Mouse (Mus musculus) kidney, adult 2 months (tissue): ENCODE data around the gene Btg1-ps1. TPM values are rescaled to one million over a fixed set of nuclear protein-coding genes. Genes with fewer than 3 reads are reported as not detected.
A peak's percentile ranks its signal among the peaks of the same experiment; 100 is the strongest.
"Not testable (repeated sequence)": the region's sequence is repeated elsewhere in the genome, so short reads cannot be mapped to it uniquely, and the experiment has no call there.

Experiments
- DNase-seq: peaks from one replicate; pipeline ENCODE4 v3.0.0; 2021
- H3K27ac ChIP-seq: fragments of 200-500 bp; 2 replicates; pipeline ENCODE4 v1.5.1; 2012; ENCODE audit warnings: low read depth, low read length, control low read depth, inconsistent platforms; ENCODE audit not compliant: insufficient read depth
- H3K27me3 ChIP-seq: fragments of 200-500 bp; replicated peaks from 2 replicates; pipeline ENCODE4 v1.6.1; 2012; ENCODE audit warnings: mild to moderate bottlenecking, moderate library complexity, low read length, inconsistent platforms; ENCODE audit not compliant: control insufficient read depth, insufficient read depth
- H3K36me3 ChIP-seq: fragments of 200-500 bp; 2 replicates; pipeline ENCODE4 v1.6.1; 2012; ENCODE audit warnings: mild to moderate bottlenecking, moderate library complexity, low read length, inconsistent platforms; ENCODE audit not compliant: control insufficient read depth, insufficient read depth
- H3K4me1 ChIP-seq: fragments of 200-500 bp; 2 replicates; pipeline ENCODE4 v1.6.1; 2011; ENCODE audit warnings: low read length; ENCODE audit not compliant: control insufficient read depth, insufficient read depth
- H3K4me3 ChIP-seq: fragments of 200-500 bp; 2 replicates; pipeline ENCODE4 v1.5.1; 2011; ENCODE audit warnings: mild to moderate bottlenecking, low read depth, low read length, control low read depth; ENCODE audit not compliant: insufficient read depth
- CTCF ChIP-seq: fragments of 200-500 bp; conservative IDR thresholded peaks from 2 replicates; pipeline ENCODE4 v1.5.1; 2011; ENCODE audit warnings: low read depth, mild to moderate bottlenecking, control low read depth, low read length, moderate library complexity, mixed read lengths; ENCODE audit not compliant: insufficient read depth, insufficient read length
- POLR2A ChIP-seq: fragments of 200-500 bp; IDR thresholded peaks from one replicate; pipeline ENCODE4 v1.6.1; 2011; ENCODE audit warnings: low read depth, low read length, control low read depth
- WGBS: fragments of 180-500 bp; shearing (Covaris S2); methylation state at CpG from one replicate; pipeline ENCODE4 v1.1.7; 2018; 5-methylcytosine and 5-hydroxymethylcytosine counted together
- polyA plus RNA-seq: library from polyadenylated mRNA; depleted of rRNA; stranded (reverse); fragments of >200 nt; gene quantifications from 2 replicates; pipeline ENCODE4 v1.2.3, GENCODE M21; 2012; rRNA removed

The Btg1-ps1 gene
- polyA plus RNA-seq = not detected in 2 replicates

DNA sequence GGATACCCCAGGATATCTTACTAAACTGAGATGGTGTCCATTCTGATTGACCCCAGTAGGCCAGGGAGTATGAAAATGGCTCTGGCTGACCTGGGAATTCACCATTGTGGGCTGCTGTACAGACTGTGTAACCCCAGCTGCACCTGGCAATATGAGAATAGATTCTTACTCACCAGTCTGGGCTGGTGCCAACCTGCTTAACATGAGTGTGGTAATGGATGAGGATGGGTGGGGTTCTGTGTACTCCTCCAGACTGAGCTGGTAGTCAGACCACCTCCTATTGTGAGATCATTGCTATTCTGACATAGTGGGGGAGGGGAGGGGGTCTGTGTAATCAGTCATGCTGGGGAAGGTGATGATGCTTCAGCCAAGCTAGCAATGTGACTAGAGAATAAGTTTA lies at the start of gene Btg1-ps1:
Gene Btg1-ps1 (minus strand): TSS at position 219 of the 400 bp plus-strand sequence.
- not testable (repeated sequence) for H3K36me3 ChIP-seq, H3K27me3 ChIP-seq, DNase-seq, H3K27ac ChIP-seq, H3K4me3 ChIP-seq, H3K4me1 ChIP-seq

GRCm38 (mm10) chrX:38066175-38066574 lies 47.6 kb upstream of the Btg1-ps1 start, which contains the start of gene Rhox10:
Rhox10 (plus strand) TSS chrX:38066475.
- no peak for TF ChIP-seq CTCF
- TF ChIP-seq POLR2A = no peak
- no peaks in the 10 kb centered on the region for H3K36me3 ChIP-seq
- H3K4me3 ChIP-seq = no peak within 1 kb of the TSS

DNA sequence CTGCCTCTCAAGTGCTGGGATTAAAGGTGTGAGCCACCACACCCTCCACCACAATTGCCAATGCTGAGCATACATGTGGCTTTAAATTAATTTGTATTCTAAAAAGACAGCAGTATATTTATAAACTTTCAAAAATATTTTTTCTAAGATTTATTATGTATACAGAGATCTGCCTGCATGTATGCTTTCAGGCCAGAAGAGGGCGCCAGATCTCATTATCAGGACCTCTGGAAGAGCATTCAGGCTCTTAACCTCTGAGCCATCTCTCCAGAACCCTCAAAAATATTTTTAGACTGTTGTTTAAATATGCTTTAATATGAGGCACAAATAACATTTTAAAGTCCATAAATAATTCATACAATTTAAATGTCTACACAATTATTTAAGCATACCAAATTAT lies 42.9 kb upstream of the Btg1-ps1 start:
- no peak for DNase-seq
- 0% methylated on average over 1 of the region's 1 CpGs for WGBS

More at GRCm38 (mm10) chrX:38066175-38066574, 47.6 kb upstream of the Btg1-ps1 start, which contains the start of gene Rhox10:
- Histone ChIP-seq H3K4me1 (no peaks in the 10 kb centered on the region), H3K27me3 (no peaks in the 10 kb centered on the region), H3K27ac (no peak within 1 kb of the TSS)
- WGBS = 84% methylated on average over 11 of the region's 11 CpGs
- DNase-seq = no peak

DNA sequence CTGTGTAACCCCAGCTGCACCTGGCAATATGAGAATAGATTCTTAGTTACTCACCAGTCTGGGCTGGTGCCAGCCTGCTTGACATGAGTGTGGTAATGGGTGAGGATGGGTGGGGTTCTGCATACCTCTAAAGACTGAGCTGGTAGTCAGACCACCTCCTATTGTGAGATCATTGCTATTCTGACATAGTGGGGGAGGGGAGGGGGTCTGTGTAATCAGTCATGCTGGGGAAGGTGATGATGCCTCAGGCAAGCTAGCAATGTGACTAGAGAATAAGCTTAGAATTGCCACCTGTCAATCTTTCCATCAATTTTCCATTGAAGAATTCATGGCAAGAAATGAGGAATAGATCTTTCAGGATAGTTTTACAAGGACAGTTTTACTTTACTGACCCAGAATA lies 24.4 kb upstream of the Btg1-ps1 start, which contains the start of gene Btg1-ps2:
Gene Btg1-ps2 (minus strand): TSS at position 101 of the 400 bp plus-strand sequence.
- H3K4me1 ChIP-seq, DNase-seq, H3K4me3 ChIP-seq, H3K27ac ChIP-seq, H3K36me3 ChIP-seq, H3K27me3 ChIP-seq: not testable (repeated sequence)

More for the DNA sequence above, 42.9 kb upstream of the Btg1-ps1 start:
- Histone ChIP-seq H3K27me3 (no peaks in the 10 kb centered on the region), H3K36me3 (no peaks in the 10 kb centered on the region), H3K4me3 (no peak overlapping the region), H3K4me1 (no peaks in the 10 kb centered on the region), H3K27ac (no peak overlapping the region)
- TF ChIP-seq POLR2A (no peak), CTCF (0 out of 2 replicates have a peak, but pooled peaks have one; percentile 22)

DNA sequence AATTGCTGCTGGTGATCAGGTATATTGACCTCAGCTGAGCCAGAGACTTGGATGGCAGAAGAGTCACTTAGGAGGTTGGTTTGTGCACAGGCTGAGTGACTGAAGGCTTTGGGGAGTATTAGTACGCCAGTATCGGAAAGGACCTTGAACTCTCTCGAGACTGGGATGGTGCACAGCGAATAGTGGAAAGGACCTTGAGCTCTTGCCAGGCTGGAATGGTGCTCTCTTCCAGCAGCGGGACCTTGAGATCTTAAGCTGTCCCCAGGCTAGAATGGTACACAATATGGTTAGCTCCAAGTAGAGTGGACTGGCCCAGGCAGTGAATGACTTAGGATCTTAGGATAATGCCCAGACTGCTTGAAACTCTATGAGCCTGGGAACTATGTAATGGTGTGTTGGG lies 21.1 kb upstream of the Btg1-ps1 start:
- H3K36me3 ChIP-seq = no peaks in the 10 kb centered on the region
- no peak for TF ChIP-seq CTCF
- TF ChIP-seq POLR2A = no peak
- H3K27me3 ChIP-seq = no peaks in the 10 kb centered on the region
- H3K4me1 ChIP-seq = no peaks in the 10 kb centered on the region
- no peak for DNase-seq
- H3K4me3 ChIP-seq = no peak overlapping the region
- H3K27ac ChIP-seq = no peak overlapping the region
- WGBS = over 99% methylated on average over 5 of the region's 5 CpGs

GRCm38 (mm10) chrX:38033841-38034240 lies 15.2 kb upstream of the Btg1-ps1 start:
- Histone ChIP-seq H3K4me3 (no peak overlapping the region), H3K4me1 (no peaks in the 10 kb centered on the region), H3K27ac (no peak overlapping the region), H3K27me3 (no peaks in the 10 kb centered on the region), H3K36me3 (no peaks in the 10 kb centered on the region)
- no peak for TF ChIP-seq CTCF
- no peak for TF ChIP-seq POLR2A
- 53% methylated on average over 2 of the region's 2 CpGs for WGBS
- no peak for DNase-seq

GRCm38 (mm10) chrX:38008756-38009155 lies 9.9 kb downstream of the Btg1-ps1 start:
- H3K36me3 ChIP-seq = no peaks in the 10 kb centered on the region
- H3K4me1 ChIP-seq = no peaks in the 10 kb centered on the region
- no peak for DNase-seq
- 71% methylated on average over 2 of the region's 2 CpGs for WGBS
- no peak overlapping the region for H3K27ac ChIP-seq
- H3K27me3 ChIP-seq = no peaks in the 10 kb centered on the region
- H3K4me3 ChIP-seq = no peak overlapping the region
- TF ChIP-seq POLR2A = no peak
- no peak for TF ChIP-seq CTCF

Other genes with a start within 250 kb of the Btg1-ps1 start
- gene Rhox5, start 214.0 kb downstream of the Btg1-ps1 start, polyA plus RNA-seq = not detected in 2 replicates
- gene Rhox6, start 191.9 kb downstream of the Btg1-ps1 start, polyA plus RNA-seq = 1.3 and 1.5 TPM in 2 replicates
- not detected in 2 replicates for gene Rhox7a, start 187.1 kb downstream of the Btg1-ps1 start, polyA plus RNA-seq
- not detected in 2 replicates for gene Rhox8, start 139.9 kb downstream of the Btg1-ps1 start, polyA plus RNA-seq
- gene Rhox7b, start 121.6 kb downstream of the Btg1-ps1 start, polyA plus RNA-seq = not detected in 2 replicates
- not detected in 2 replicates for gene Rhox9, start 117.0 kb downstream of the Btg1-ps1 start, polyA plus RNA-seq
- not detected in 2 replicates for gene Btg1-ps2, start 24.3 kb upstream of the Btg1-ps1 start, polyA plus RNA-seq
- gene Rhox10, start 47.7 kb upstream of the Btg1-ps1 start, polyA plus RNA-seq = not detected in 2 replicates
- not detected in 2 replicates for gene Rhox11, start 66.3 kb upstream of the Btg1-ps1 start, polyA plus RNA-seq
- not detected in 2 replicates for gene Rhox12, start 92.1 kb upstream of the Btg1-ps1 start, polyA plus RNA-seq
- gene Rhox13, start 102.4 kb upstream of the Btg1-ps1 start, polyA plus RNA-seq = not detected in 2 replicates
- gene Zbtb33, start 171.0 kb upstream of the Btg1-ps1 start, polyA plus RNA-seq = 4.4 and 4.6 TPM in 2 replicates
- 0.17 and 0.22 TPM in 2 replicates for gene Tmem255a, start 233.6 kb upstream of the Btg1-ps1 start, polyA plus RNA-seq